Mouse (Mus musculus): ENCODE measurements around the gene Mmd. TPM values are rescaled to one million over a fixed set of nuclear protein-coding genes. Genes with fewer than 3 reads are reported as not detected.
A peak's percentile ranks its signal among the peaks of the same experiment; 100 is the strongest.

The Mmd gene
- polyA plus RNA-seq, 1 experiment from 2014 or later, result 80.6 TPM

DNA sequence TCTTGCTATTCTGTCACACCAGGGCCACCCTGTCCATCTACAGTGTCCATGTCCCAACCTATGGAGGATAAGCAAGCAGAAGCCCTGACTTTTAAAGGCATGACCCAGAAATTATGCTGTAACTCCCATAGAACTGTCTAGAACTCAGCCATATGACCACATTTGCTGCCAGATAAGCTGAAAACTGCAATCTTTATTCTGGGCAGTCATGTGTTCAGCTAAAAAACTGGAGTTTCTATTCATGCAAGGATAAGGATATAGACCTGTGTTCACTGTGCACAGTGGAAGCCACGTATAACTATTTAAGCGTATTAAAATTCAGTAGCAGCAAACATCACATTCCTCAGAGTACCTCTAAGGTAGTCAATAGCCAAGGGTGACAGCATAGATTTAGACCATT, 6.0 kb upstream of the Mmd start:
- H3K4me2 ChIP-seq (ENCODE audit: low read depth, low read length), result no peak overlapping the region
- no peak for ATAC-seq (ENCODE audit: low read depth)

DNA sequence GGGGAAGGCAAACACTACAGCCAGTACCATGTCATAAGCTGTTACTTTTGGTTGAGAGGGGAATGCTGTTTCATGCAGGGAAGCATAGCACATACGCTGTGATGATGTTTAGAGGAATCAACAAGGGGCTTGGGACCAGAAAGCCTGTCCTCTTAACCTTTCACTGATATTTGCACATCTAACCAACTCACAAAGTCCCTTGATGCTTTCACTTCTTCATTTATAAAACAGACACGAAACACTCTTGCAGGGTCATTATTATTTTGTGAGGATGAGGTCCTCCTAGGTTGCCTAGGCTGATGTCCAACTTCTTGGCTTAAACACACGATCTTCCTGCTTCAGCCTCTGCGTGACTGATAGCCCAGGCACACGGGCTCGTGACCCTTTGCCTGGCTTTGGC, 3.6 kb upstream of the Mmd start:
- ATAC-seq (ENCODE audit: low read depth), result no peak
- no peak overlapping the region for H3K4me3 ChIP-seq (ENCODE audit: low read depth, low read length)
- H3K9ac ChIP-seq (replicated peaks; ENCODE audit: low read depth, low read length), result no peak overlapping the region
- no peaks in the 10 kb centered on the region for H3K9me3 ChIP-seq (ENCODE audit: control insufficient read depth, low read length)
- no peak overlapping the region for H3K27ac ChIP-seq (ENCODE audit: low read depth, low read length)
- 89% methylated on average over 6 of the region's 6 CpGs for WGBS
- no peak overlapping the region for H3K4me2 ChIP-seq (ENCODE audit: low read depth, low read length)
- no peaks in the 10 kb centered on the region for H3K36me3 ChIP-seq (ENCODE audit: control insufficient read depth, insufficient read depth, low read length)
- no peaks in the 10 kb centered on the region for H3K27me3 ChIP-seq (ENCODE audit: control insufficient read depth, insufficient read depth, low read length)
- 0 out of 2 replicates have a peak, but pooled peaks cover 4% of the 10 kb centered on the region for H3K4me1 ChIP-seq (ENCODE audit: control insufficient read depth, insufficient read depth, low read length)

More for the DNA sequence above, 6.0 kb upstream of the Mmd start:
- Histone ChIP-seq H3K4me1 (ENCODE audit: control insufficient read depth, insufficient read depth, low read length) (no peaks in the 10 kb centered on the region), H3K4me3 (ENCODE audit: low read depth, low read length) (no peak overlapping the region), H3K9me3 (ENCODE audit: control insufficient read depth, low read length) (no peaks in the 10 kb centered on the region), H3K36me3 (ENCODE audit: control insufficient read depth, insufficient read depth, low read length) (no peaks in the 10 kb centered on the region), H3K27ac (ENCODE audit: low read depth, low read length) (no peak overlapping the region), H3K27me3 (ENCODE audit: control insufficient read depth, insufficient read depth, low read length) (no peaks in the 10 kb centered on the region), H3K9ac (replicated peaks; ENCODE audit: low read depth, low read length) (no peak overlapping the region)
- WGBS, result 96% methylated on average over 2 of the region's 2 CpGs

- H3K9me3 ChIP-seq (ENCODE audit: control insufficient read depth, low read length), result no peaks in the 10 kb centered on the region
- H3K4me1 ChIP-seq (ENCODE audit: control insufficient read depth, insufficient read depth, low read length), result 0 out of 2 replicates have a peak, but pooled peaks cover 10% of the 10 kb centered on the region
- no peak overlapping the region for H3K27ac ChIP-seq (ENCODE audit: low read depth, low read length)
- no peaks in the 10 kb centered on the region for H3K36me3 ChIP-seq (ENCODE audit: control insufficient read depth, insufficient read depth, low read length)
- no peak for ATAC-seq (ENCODE audit: low read depth)
- no peaks in the 10 kb centered on the region for H3K27me3 ChIP-seq (ENCODE audit: control insufficient read depth, insufficient read depth, low read length)
- 92% methylated on average over 4 of the region's 4 CpGs for WGBS
- H3K4me3 ChIP-seq (ENCODE audit: low read depth, low read length), result no peak overlapping the region
- H3K9ac ChIP-seq (replicated peaks; ENCODE audit: low read depth, low read length), result no peak overlapping the region
- no peak overlapping the region for H3K4me2 ChIP-seq (ENCODE audit: low read depth, low read length)
Observed at GRCm38 (mm10) chr11:90246676-90247075, 2.6 kb upstream of the Mmd start.

DNA sequence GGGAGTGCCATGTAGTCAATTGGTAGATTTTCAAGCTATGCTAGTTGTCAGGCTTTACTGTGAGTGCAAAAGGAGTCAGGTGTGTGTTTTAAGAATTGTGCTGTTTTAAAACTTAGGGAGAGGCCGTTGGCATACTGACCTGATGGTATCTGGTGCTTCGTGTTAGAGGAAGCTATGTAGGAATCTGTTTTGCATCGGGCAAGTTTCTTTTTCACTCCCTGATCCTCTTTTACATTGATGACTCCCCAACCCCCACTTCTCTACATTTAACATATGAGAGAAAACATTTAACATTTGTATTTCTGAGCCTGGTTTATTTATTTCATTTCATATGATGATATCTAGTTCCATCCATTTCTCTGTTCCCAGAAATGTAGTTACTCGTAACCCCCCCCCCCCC, 1.5 kb upstream of the Mmd start:
- no peaks in the 10 kb centered on the region for H3K36me3 ChIP-seq (ENCODE audit: control insufficient read depth, insufficient read depth, low read length)
- no peak overlapping the region for H3K4me3 ChIP-seq (ENCODE audit: low read depth, low read length)
- no peak overlapping the region for H3K4me2 ChIP-seq (ENCODE audit: low read depth, low read length)
- no peak for ATAC-seq (ENCODE audit: low read depth)
- H3K9me3 ChIP-seq (ENCODE audit: control insufficient read depth, low read length), result no peaks in the 10 kb centered on the region
- no peak overlapping the region for H3K9ac ChIP-seq (replicated peaks; ENCODE audit: low read depth, low read length)
- H3K4me1 ChIP-seq (ENCODE audit: control insufficient read depth, insufficient read depth, low read length), result 0 out of 2 replicates have a peak, but pooled peaks cover 10% of the 10 kb centered on the region
- 69% methylated on average over 4 of the region's 4 CpGs for WGBS
- H3K27ac ChIP-seq (ENCODE audit: low read depth, low read length), result no peak overlapping the region
- H3K27me3 ChIP-seq (ENCODE audit: control insufficient read depth, insufficient read depth, low read length), result no peaks in the 10 kb centered on the region

- ATAC-seq (ENCODE audit: low read depth), result peak; percentile 56
- WGBS, result 0% methylated on average over 22 of the region's 22 CpGs
Observed at GRCm38 (mm10) chr11:90249701-90250141, 465 bp downstream of the Mmd start.

GRCm38 (mm10) chr11:90250189-90250588, 933 bp downstream of the Mmd start:
- ATAC-seq (ENCODE audit: low read depth), result no peak
- under 1% methylated on average over 9 of the region's 9 CpGs for WGBS
- H3K4me3 ChIP-seq (ENCODE audit: low read depth, low read length), result peak overlapping the region; percentile 80

More at GRCm38 (mm10) chr11:90249701-90250141, 465 bp downstream of the Mmd start:
- Histone ChIP-seq H3K27ac (ENCODE audit: low read depth, low read length) (peak overlapping the region; percentile 92), H3K9ac (replicated peaks; ENCODE audit: low read depth, low read length) (peak overlapping the region; percentile 96), H3K4me2 (ENCODE audit: low read depth, low read length) (peak overlapping the region; percentile 85), H3K4me1 (ENCODE audit: control insufficient read depth, insufficient read depth, low read length) (0 out of 2 replicates have a peak, but pooled peaks cover 10% of the 10 kb centered on the region), H3K9me3 (ENCODE audit: control insufficient read depth, low read length) (no peaks in the 10 kb centered on the region), H3K27me3 (ENCODE audit: control insufficient read depth, insufficient read depth, low read length) (no peaks in the 10 kb centered on the region), H3K36me3 (ENCODE audit: control insufficient read depth, insufficient read depth, low read length) (no peaks in the 10 kb centered on the region), H3K4me3 (ENCODE audit: low read depth, low read length) (peak overlapping the region; percentile 80)

DNA sequence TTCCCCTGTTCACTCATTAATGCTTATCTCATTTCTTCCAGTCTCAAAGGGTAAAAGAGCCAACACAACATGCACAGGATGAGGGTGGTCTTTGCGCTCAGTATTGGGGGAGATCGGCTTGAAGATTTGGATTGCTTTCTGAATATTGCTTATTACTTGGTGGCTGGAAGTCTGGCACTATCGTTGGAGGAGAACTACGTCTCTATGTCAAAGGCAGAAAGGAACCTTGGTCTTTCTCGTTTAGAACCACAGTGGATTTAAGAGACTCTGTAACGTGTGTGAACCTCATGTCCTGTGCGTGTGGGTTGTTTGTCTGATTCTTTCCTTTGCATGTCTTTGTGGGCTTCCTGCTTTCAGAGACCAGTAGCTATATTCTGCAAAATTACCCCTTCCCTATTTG, 1.5 kb downstream of the Mmd start:
- H3K9ac ChIP-seq (replicated peaks; ENCODE audit: low read depth, low read length), result peak overlapping the region; percentile 96; the same call in 1 of the 2 replicates
- no peaks in the 10 kb centered on the region for H3K9me3 ChIP-seq (ENCODE audit: control insufficient read depth, low read length)
- H3K27me3 ChIP-seq (ENCODE audit: control insufficient read depth, insufficient read depth, low read length), result no peaks in the 10 kb centered on the region
- no peak for ATAC-seq (ENCODE audit: low read depth)
- H3K36me3 ChIP-seq (ENCODE audit: control insufficient read depth, insufficient read depth, low read length), result no peaks in the 10 kb centered on the region
- peak overlapping the region; percentile 80 for H3K4me3 ChIP-seq (ENCODE audit: low read depth, low read length)
- peak overlapping the region; percentile 85 for H3K4me2 ChIP-seq (ENCODE audit: low read depth, low read length)
- peak overlapping the region; percentile 92 for H3K27ac ChIP-seq (ENCODE audit: low read depth, low read length)
- whole genome bisulfite sequencing, result 62% methylated on average over 7 of the region's 7 CpGs
- 0 out of 2 replicates have a peak, but pooled peaks cover 10% of the 10 kb centered on the region for H3K4me1 ChIP-seq (ENCODE audit: control insufficient read depth, insufficient read depth, low read length)

More at GRCm38 (mm10) chr11:90250189-90250588, 933 bp downstream of the Mmd start:
- no peaks in the 10 kb centered on the region for H3K9me3 ChIP-seq (ENCODE audit: control insufficient read depth, low read length)
- peak overlapping the region; percentile 85 for H3K4me2 ChIP-seq (ENCODE audit: low read depth, low read length)
- H3K27me3 ChIP-seq (ENCODE audit: control insufficient read depth, insufficient read depth, low read length), result no peaks in the 10 kb centered on the region
- H3K27ac ChIP-seq (ENCODE audit: low read depth, low read length), result peak overlapping the region; percentile 92
- 0 out of 2 replicates have a peak, but pooled peaks cover 10% of the 10 kb centered on the region for H3K4me1 ChIP-seq (ENCODE audit: control insufficient read depth, insufficient read depth, low read length)
- peak overlapping the region; percentile 96 for H3K9ac ChIP-seq (replicated peaks; ENCODE audit: low read depth, low read length)
- no peaks in the 10 kb centered on the region for H3K36me3 ChIP-seq (ENCODE audit: control insufficient read depth, insufficient read depth, low read length)

DNA sequence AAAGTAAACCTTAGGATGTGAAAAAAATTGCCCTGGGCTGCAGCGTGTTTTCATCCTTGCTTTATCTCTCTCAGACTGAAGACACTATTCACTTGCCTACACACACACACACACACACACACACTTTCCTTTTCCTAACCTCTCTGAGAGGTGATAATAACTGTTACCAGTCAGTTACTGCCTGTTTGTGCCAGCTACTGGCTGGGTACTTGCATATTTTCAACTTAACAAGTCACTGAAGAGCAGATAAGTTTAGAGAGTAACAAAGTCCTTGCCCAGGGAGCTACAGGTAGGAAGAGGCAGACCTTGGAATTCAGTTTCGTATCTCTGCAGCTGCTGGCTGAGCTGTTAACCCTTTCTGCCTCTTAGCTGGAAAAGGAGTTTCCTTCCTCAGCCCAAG, 2.7 kb downstream of the Mmd start:
- 45% methylated on average over 2 of the region's 2 CpGs for WGBS
- no peak overlapping the region for H3K4me2 ChIP-seq (ENCODE audit: low read depth, low read length)

DNA sequence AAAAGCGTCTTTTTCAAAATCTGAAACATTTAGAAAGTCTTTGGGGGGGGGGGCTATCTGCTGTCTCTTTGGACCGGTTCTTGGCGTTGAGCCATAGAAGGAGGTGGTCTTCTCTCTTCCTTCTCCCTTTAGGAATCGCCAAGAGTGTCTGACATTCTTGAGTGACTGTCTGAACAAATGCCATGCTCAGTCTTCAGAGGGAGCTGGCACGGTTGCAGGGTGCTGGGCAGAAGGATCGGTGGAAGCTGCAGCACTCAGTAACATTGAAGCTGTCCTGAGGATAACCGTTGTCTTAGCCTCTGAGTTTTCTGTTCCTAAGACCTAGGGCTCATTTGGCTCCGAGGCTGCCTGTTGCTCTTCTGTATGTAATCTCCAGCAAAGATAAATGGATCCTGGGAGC, 3.1 kb downstream of the Mmd start:
- no peak overlapping the region for H3K4me2 ChIP-seq (ENCODE audit: low read depth, low read length)
- WGBS, result 78% methylated on average over 8 of the region's 8 CpGs

More for the DNA sequence above, 2.7 kb downstream of the Mmd start:
- Histone ChIP-seq H3K4me1 (ENCODE audit: control insufficient read depth, insufficient read depth, low read length) (0 out of 2 replicates have a peak, but pooled peaks cover 10% of the 10 kb centered on the region), H3K27ac (ENCODE audit: low read depth, low read length) (no peak overlapping the region), H3K4me3 (ENCODE audit: low read depth, low read length) (no peak overlapping the region), H3K9ac (replicated peaks; ENCODE audit: low read depth, low read length) (no peak overlapping the region), H3K36me3 (ENCODE audit: control insufficient read depth, insufficient read depth, low read length) (no peaks in the 10 kb centered on the region), H3K27me3 (ENCODE audit: control insufficient read depth, insufficient read depth, low read length) (no peaks in the 10 kb centered on the region), H3K9me3 (ENCODE audit: control insufficient read depth, low read length) (no peaks in the 10 kb centered on the region)
- no peak for ATAC-seq (ENCODE audit: low read depth)

More for the DNA sequence above, 3.1 kb downstream of the Mmd start:
- H3K27me3 ChIP-seq (ENCODE audit: control insufficient read depth, insufficient read depth, low read length), result no peaks in the 10 kb centered on the region
- no peak overlapping the region for H3K9ac ChIP-seq (replicated peaks; ENCODE audit: low read depth, low read length)
- H3K4me1 ChIP-seq (ENCODE audit: control insufficient read depth, insufficient read depth, low read length), result 0 out of 2 replicates have a peak, but pooled peaks cover 10% of the 10 kb centered on the region
- no peak for ATAC-seq (ENCODE audit: low read depth)
- no peaks in the 10 kb centered on the region for H3K9me3 ChIP-seq (ENCODE audit: control insufficient read depth, low read length)
- H3K4me3 ChIP-seq (ENCODE audit: low read depth, low read length), result no peak overlapping the region
- no peak overlapping the region for H3K27ac ChIP-seq (ENCODE audit: low read depth, low read length)
- no peaks in the 10 kb centered on the region for H3K36me3 ChIP-seq (ENCODE audit: control insufficient read depth, insufficient read depth, low read length)
